Mouse (Mus musculus): ENCODE data around the gene 9330159F19Rik. TPM values are rescaled to one million over a fixed set of nuclear protein-coding genes. Genes with fewer than 3 reads are reported as not detected.

9330159F19Rik gene
- 0.07 and 0.10 TPM in 2 replicates for polyA plus RNA-seq (2012; rRNA removed)

DNA sequence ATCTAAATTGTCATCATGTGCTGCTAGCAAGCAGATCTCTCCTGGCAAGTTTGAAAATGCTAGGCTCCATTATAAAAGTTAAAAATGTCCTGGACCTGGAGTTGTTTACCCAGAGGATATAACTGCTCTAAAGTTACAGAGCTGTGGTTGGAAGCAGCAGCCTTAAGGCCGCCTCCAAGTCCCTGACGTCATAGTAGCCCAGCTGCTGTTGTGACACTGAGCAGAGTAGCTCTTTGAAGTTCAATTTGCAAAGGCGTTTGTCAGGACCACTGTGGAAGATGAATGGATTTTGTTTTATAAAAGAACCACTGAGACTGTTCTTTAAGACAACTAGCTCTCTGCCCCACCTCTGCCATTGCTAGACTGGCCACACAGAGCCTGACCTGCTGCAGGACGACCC, at the start of gene 9330159F19Rik:
9330159F19Rik (plus strand) TSS at position 154 of the 400 bp plus-strand sequence.

DNA sequence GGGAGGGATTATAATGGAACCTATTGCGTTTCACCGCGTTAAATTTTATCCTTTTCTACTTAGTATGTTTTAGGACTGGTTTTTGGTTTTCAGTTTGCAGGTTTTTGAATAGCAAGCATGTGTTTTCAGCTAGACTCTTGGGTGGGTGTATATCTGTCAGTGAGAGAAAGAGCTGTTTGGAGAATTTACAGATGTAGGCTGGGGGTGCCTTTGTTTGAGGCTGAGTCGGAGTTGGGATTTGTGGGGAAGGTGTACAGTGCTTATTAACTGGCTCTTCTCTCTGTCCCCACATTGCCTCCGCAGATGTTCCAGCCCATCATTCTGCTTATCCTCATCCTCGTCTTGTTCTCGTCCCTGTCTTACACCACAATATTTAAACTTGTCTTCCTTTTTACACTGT, 12.8 kb upstream of the 9330159F19Rik start, which contains the start of gene Gm49353:
Gm49353 (plus strand) TSS at position 313 of the 400 bp plus-strand sequence.

Other genes with a start within 250 kb of the 9330159F19Rik start
- gene 2310057J18Rik, start 225.3 kb upstream of the 9330159F19Rik start, polyA plus RNA-seq (2012; rRNA removed) = not detected in 2 replicates
- 0.02 and 0.07 TPM in 2 replicates for gene Soga3, start 67.8 kb upstream of the 9330159F19Rik start, polyA plus RNA-seq (2012; rRNA removed)
- gene Gm49353, start 12.7 kb upstream of the 9330159F19Rik start, polyA plus RNA-seq (2012; rRNA removed) = not detected in 2 replicates
- gene Echdc1, start 101.6 kb downstream of the 9330159F19Rik start, polyA plus RNA-seq (2012; rRNA removed) = 0.85 and 1.4 TPM in 2 replicates
- gene Rnf146, start 150.8 kb downstream of the 9330159F19Rik start, polyA plus RNA-seq (2012; rRNA removed) = 14.4 and 20.2 TPM in 2 replicates